Mouse (Mus musculus) cerebellum, postnatal 4 days (tissue): ENCODE results near the gene Ces1h.

Source experiments
- DNase-seq, 2 experiments: peaks; one replicate each; pipeline ENCODE4 v3.0.0; 2022; ENCODE audit warnings: low spot score in 2 of 2, mixed read lengths in 1 of 2

Ces1h gene

GRCm38 (mm10) chr8:93379625-93380024 is at the start of gene Ces1h:
Gene Ces1h, minus strand, starts transcription at chr8:93379725.
- no peak for DNase-seq

GRCm38 (mm10) chr8:93427195-93427594 is 47.7 kb upstream of the Ces1h start:
- DNase-seq, result no peak

- no peak for DNase-seq
These were observed 35.9 kb upstream of the Ces1h start for GRCm38 (mm10) chr8:93415387-93415786.

- DNase-seq, result no peak
These were observed 29.3 kb upstream of the Ces1h start for GRCm38 (mm10) chr8:93408830-93409229.

- no peak for DNase-seq
These were observed 20.2 kb upstream of the Ces1h start for GRCm38 (mm10) chr8:93399698-93400097.

GRCm38 (mm10) chr8:93398044-93398443 is 18.5 kb upstream of the Ces1h start:
- peak in 1 of 2 experiments; percentile 4 for DNase-seq

- peak in 1 of 2 experiments; percentile 2 for DNase-seq
These were observed 14.6 kb upstream of the Ces1h start for GRCm38 (mm10) chr8:93394079-93394619.

GRCm38 (mm10) chr8:93369481-93369880 is 10.0 kb downstream of the Ces1h start:
- no peak for DNase-seq

- no peak for DNase-seq
These were observed 19.4 kb downstream of the Ces1h start for GRCm38 (mm10) chr8:93360113-93360512.

GRCm38 (mm10) chr8:93339531-93339930 is 40.0 kb downstream of the Ces1h start:
- DNase-seq, result no peak

GRCm38 (mm10) chr8:93337207-93337606 is 42.3 kb downstream of the Ces1h start, which contains the start of gene Ces1g:
Gene Ces1g, minus strand, starts transcription at chr8:93337308.
- DNase-seq, result no peak

GRCm38 (mm10) chr8:93332703-93333102 is 46.8 kb downstream of the Ces1h start:
- DNase-seq, result no peak

GRCm38 (mm10) chr8:93331151-93331550 is 48.4 kb downstream of the Ces1h start:
- DNase-seq, result no peak

- DNase-seq, result no peak
These were observed 54.4 kb downstream of the Ces1h start for GRCm38 (mm10) chr8:93325123-93325522.

- no peak for DNase-seq
These were observed 62.5 kb downstream of the Ces1h start for GRCm38 (mm10) chr8:93317031-93317430.

GRCm38 (mm10) chr8:93315557-93315956 is 64.0 kb downstream of the Ces1h start:
- no peak for DNase-seq
